Mouse (Mus musculus): ENCODE results near the gene Gm36864.

Gene Gm36864

GRCm38 (mm10) chr7:44260410-44260809 lies 24.4 kb downstream of the Gm36864 start:
- DNase-seq = no peak

DNA sequence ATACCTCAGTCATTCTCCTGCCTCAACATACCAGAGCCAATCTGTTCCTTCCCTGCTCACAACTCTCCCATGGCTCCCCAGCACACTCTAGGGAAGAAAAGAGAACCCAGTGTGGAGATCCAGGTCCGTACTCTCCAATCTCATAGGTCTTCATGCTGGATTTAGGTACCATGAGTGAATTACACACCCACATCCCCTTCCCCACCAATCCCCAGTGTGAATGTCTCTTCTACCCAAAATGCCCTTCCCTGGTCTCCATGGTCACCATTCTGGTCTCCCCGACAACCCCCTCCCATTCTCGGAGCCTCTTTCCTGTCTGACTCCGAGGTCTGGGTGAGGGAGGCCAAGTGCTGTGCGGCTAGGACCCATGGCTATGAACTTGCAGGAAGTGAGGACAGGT lies 25.2 kb downstream of the Gm36864 start, which contains the start of gene Gm15517:
TSS of gene Gm15517 (plus strand) at position 301 of the 400 bp plus-strand sequence.
- no peak for DNase-seq

DNA sequence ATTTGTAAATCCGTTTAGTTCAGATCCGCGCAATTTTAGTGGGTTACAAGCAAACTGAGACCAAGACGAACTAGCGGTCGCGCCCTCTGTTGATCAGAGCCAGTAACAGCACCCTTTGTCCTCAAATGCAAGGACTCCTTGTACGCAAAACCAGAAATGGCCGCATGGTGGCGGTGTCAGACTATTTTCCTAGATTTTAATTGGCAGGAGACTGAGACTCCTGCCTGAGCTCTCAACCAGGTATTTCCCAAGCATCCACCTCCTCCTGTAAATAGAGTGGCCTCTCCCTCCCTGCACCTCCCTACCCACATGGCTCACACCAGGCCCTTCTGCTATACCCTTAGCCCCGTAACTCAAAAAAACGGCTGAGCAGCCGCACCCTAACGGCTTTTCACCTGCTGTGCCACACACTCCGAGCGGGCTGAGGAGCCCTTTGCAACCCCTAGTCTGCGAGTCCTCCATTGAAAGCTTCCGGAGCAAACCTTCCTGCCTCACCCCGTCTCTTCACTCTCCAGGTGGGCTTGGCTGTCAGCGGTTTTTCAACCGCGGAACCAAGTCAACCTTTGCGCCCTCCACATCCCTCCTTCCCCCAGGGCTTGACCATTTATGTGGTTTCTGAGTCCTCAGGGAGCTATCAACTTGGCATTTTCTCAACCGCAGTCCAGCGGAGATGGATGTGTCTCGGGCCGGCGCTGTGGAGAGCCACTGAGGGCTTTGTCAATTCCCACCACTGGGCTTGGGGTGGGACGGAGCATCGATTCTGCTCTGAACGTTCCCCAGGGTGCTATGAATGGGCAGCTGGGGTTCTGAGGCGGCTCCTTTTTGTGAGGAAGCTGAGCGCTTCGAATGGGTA lies 27.0 kb downstream of the Gm36864 start:
- DNase-seq = peak; percentile 88

GRCm38 (mm10) chr7:44268117-44268516 lies 32.1 kb downstream of the Gm36864 start:
- DNase-seq = no peak

- DNase-seq = no peak
These were observed 33.4 kb downstream of the Gm36864 start for GRCm38 (mm10) chr7:44269397-44269796.

DNA sequence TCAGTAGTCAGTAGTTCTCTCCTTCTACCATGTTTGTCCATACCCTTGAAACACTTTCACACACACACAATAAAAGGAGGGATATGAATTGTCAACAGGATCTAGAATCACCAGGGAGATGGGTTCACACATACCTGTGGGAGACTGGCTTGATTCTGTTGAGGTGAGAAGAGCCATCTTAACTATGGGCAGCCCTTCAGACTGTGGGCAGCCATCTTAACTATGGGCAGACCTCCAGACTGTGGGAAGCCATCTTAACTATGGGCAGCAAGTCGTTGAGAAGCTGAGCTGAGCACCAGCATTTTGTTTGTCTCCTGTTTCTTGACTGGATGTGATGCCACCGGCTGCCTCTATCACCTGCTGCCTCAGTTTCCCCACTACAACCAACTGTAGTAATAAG lies 35.3 kb downstream of the Gm36864 start:
- no peak for DNase-seq

DNA sequence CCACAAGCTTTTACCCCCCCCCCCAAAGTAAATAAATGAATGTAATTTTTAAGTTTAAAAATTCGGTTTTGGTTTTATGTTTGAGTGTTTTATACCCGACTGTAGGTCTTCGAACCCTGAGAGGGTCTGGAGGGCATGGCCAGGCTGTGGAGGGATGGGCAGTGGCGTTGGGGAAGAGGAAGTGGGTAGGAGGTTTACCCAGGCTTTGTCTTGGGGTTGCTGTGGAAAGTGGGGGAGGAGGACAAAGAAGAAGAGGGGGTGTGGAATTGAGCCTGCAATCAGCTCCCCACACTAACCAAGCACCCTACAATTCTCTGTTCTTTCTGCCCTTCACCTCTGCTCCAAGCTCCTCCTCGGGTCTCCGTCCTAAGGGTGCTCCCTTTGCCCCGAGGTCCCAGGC lies 36.6 kb downstream of the Gm36864 start:
- DNase-seq = no peak

DNA sequence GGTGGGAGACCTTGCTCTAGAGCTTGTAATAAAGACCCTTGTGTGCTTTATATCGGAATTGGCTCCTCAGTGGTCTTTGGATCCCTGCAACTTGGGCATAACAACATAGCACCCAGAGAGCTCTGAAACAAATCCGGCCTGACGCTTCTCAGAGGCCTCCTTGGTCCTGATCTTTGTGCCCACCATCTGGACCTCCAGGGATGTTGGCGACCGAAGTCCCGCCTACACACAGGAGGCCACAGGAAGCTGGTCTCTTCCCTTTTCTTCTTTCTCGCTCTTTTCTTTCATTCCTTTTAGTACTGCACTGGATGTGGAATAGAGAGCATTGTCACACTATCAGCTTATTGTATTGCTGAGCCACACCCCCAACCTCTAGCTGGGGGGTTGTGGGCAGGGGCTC lies 37.5 kb downstream of the Gm36864 start:
- no peak for DNase-seq

- DNase-seq = no peak
These were observed 38.1 kb downstream of the Gm36864 start for GRCm38 (mm10) chr7:44274096-44274495.

DNA sequence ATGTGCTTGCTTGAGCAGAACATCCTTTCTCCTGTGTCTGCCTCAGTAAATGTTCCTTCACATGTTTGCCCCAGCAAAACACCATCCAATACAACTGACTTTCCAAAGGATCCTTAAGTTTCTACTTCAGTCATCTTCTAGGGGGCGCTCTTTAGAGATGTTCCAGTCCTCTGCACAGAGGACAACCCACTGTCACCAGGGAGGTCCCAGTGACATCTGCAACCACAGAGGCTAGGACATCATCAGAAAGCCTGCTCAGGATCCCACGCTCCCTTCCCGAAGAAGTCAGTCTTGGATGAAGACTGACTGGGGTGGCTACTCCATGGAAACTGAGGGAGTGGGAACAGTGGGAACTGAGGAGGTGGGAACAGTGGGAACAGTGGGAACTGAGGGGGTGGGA lies 39.6 kb downstream of the Gm36864 start:
- DNase-seq = no peak

DNA sequence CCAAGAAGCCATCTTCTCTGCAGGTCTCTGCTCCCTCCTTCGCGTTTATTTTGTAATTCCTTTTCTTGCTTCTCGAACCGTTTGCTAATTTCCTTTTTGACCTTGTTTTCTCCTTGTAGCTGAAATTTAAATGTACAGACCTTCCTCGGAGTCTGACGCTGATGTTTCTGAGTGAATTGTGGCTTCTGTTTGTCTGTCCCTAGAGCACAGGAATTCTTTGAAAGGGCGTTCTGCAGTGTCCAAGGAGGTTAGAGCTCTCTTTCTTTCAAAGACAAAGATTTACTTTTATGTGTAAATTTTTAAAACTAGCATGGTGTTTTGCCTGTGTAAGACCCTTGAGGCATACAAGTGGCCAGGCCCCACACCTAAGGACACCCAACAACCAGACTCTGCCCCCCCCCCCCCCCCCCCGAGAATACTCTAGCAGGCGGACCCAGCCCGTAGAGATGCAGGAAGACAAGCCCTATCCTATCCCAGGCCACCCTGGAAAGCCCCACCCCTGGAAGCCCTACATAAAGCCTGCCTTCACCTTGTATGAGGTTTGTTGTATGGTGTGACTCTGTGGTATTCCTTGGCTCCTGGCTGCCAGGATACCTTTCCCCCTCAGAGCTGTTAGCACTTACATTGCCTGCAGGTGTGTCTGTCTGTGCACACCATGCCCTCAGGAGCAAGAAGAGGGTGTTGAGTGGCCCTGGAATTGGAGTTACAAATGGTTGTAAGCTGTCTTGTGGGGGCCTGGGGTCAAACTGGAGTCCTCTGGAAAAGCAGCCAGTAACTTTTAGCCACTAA lies 40.7 kb downstream of the Gm36864 start:
- no peak for DNase-seq

GRCm38 (mm10) chr7:44277250-44277622 lies 41.3 kb downstream of the Gm36864 start:
- DNase-seq = no peak

GRCm38 (mm10) chr7:44280959-44281358 lies 45.0 kb downstream of the Gm36864 start:
- no peak for DNase-seq

GRCm38 (mm10) chr7:44281586-44281985 lies 45.6 kb downstream of the Gm36864 start:
- no peak for DNase-seq

DNA sequence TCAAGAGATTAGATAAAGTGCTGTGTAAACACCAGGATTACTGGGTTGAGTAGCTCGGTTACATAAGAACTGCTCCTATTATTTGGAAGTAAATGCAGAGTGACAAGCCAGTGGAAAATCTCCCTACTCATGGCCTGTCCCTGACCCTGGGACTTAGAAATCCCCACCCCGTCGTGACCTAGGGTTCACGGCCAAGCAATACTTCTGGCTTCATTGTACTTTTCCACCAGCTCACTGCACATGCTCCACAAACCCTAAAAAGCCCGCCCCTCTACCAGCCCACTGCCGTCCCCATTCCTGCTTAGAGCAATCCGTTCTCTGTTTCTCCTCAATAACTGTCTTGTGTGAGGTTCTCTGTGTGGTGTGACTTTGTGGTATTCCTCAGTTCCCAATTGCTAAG lies 51.8 kb downstream of the Gm36864 start:
- DNase-seq = peak; percentile 8

DNA sequence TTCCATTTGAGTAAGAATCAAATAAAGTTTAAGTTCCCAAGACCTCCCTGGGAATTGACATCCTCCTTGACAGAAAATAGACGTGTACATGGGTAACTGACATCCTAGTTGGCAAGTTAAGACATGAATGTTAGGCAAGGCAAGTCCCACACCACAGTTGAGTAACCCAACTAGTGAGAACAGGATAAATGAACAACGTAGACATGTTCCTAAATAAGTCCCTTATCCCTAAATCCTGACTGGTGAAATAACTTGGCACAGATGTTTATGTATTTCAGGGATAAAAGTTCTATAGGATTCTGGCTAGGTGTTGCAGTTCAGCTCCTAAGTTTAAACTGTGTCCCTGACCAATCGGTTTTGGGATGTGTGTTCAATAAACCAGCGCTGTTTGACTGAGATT lies 55.0 kb downstream of the Gm36864 start:
- DNase-seq = no peak

DNA sequence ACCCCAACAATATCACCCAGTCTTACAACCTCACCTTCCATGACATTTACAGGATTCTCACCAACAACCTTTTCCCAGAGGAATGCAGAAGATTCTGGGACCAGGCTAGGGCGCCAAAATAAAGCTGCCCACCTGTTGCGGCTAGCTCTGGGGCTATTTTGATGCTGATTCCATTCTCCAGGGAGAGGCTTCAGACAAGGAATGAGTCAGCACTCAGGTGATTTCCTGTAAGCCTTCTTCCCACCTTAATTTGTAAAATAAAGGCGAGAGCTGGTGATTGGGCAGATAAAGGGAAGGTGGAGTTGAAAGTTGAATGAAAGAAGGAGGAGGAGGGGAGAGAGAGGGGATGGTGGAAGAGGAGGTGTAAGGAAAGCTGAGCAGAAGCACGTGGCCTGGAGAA lies 55.4 kb downstream of the Gm36864 start:
- no peak for DNase-seq

Measured in kidney, adult 11 months (tissue).